Mouse (Mus musculus) ES-E14 (cell line): ENCODE measurements at regions not wholly inside any gene's neighbourhood (a gene's known extent, or its start where the extent isn't known, plus 50 kb on each side); places are given as distances from the start of the nearest gene placed in this dataset.

ENCODE experiments used
- MAFK ChIP-seq: IDR thresholded peaks from 2 replicates; pipeline ENCODE4 v1.6.1; 2014; ENCODE audit warnings: mild to moderate bottlenecking, low read depth, low read length, inconsistent platforms; ENCODE audit not compliant: insufficient read depth
- ZC3H11A ChIP-seq: IDR thresholded peaks from 2 replicates; pipeline ENCODE4 v1.6.1; 2012; ENCODE audit warnings: low read depth, mild to moderate bottlenecking, inconsistent platforms, low read length, borderline replicate concordance

- TF ChIP-seq MAFK (no peak), ZC3H11A (no peak)
Observed at GRCm38 (mm10) chr6:94920770-94921169, 196.3 kb upstream of the Kbtbd8 start.
